Mouse (Mus musculus) E14TG2a.4 (cell line): ENCODE data around the gene Pgam5.

Experiments
- H3K27me3 ChIP-seq: 2 replicates; pipeline ENCODE4 v1.6.1; 2014; ENCODE audit warnings: low read length, control low read depth; ENCODE audit not compliant: insufficient read depth
- H3K36me3 ChIP-seq: 2 replicates; pipeline ENCODE4 v1.6.1; 2014; ENCODE audit warnings: low read length, control low read depth; ENCODE audit not compliant: insufficient read depth
- H3K4me1 ChIP-seq: replicated peaks from 2 replicates; pipeline ENCODE4 v1.6.1; 2014; ENCODE audit warnings: low read depth, low read length, control low read depth
- H3K4me3 ChIP-seq: replicated peaks from 2 replicates; pipeline ENCODE4 v1.5.1; 2014; ENCODE audit warnings: mild to moderate bottlenecking, low read length
- H3K9me3 ChIP-seq: 2 replicates; pipeline ENCODE4 v1.6.1; 2014; ENCODE audit warnings: low read length, control low read depth
- CTCF ChIP-seq: conservative IDR thresholded peaks from 2 replicates; pipeline ENCODE4 v1.5.1; 2014; ENCODE audit warnings: low read length
- NANOG ChIP-seq: IDR thresholded peaks from 2 replicates; pipeline ENCODE4 v1.6.1; 2014; ENCODE audit warnings: borderline replicate concordance, low read length, mixed read lengths
- POU5F1 ChIP-seq: IDR thresholded peaks from 2 replicates; pipeline ENCODE4 v1.6.1; 2014; ENCODE audit warnings: low read length, borderline replicate concordance

The Pgam5 gene

GRCm38 (mm10) chr5:110266941-110267340, 2.8 kb downstream of the Pgam5 start:
- Histone ChIP-seq H3K27me3 (no peaks in the 10 kb centered on the region), H3K4me1 (peaks cover 63% of the 10 kb centered on the region), H3K9me3 (no peaks in the 10 kb centered on the region), H3K4me3 (no peak overlapping the region), H3K36me3 (peaks cover 62% of the 10 kb centered on the region)
- TF ChIP-seq POU5F1 = no peak
- TF ChIP-seq NANOG = no peak
- TF ChIP-seq CTCF = no peak

GRCm38 (mm10) chr5:110244091-110244490, 25.6 kb downstream of the Pgam5 start:
- Histone ChIP-seq H3K27me3 (no peaks in the 10 kb centered on the region), H3K4me1 (no peaks in the 10 kb centered on the region), H3K36me3 (peaks cover 97% of the 10 kb centered on the region), H3K4me3 (no peak overlapping the region), H3K9me3 (no peaks in the 10 kb centered on the region)
- TF ChIP-seq POU5F1 (no peak), CTCF (no peak), NANOG (no peak)

- Histone ChIP-seq H3K27me3 (no peaks in the 10 kb centered on the region), H3K36me3 (peaks cover 39% of the 10 kb centered on the region), H3K9me3 (peaks cover 10% of the 10 kb centered on the region), H3K4me1 (peaks cover 40% of the 10 kb centered on the region), H3K4me3 (peak overlapping the region; percentile 98; the same call in 1 of the 2 replicates)
- TF ChIP-seq CTCF = no peak
Observed at GRCm38 (mm10) chr5:110232346-110232745, 37.4 kb downstream of the Pgam5 start.

GRCm38 (mm10) chr5:110231638-110232037, 38.1 kb downstream of the Pgam5 start:
- Histone ChIP-seq H3K4me3 (peak overlapping the region; percentile 98), H3K27me3 (no peaks in the 10 kb centered on the region), H3K4me1 (peaks cover 45% of the 10 kb centered on the region), H3K36me3 (peaks cover 33% of the 10 kb centered on the region), H3K9me3 (peaks cover 17% of the 10 kb centered on the region)
- no peak; the same call in 1 of the 2 replicates for TF ChIP-seq CTCF
- TF ChIP-seq POU5F1 = no peak
- no peak for TF ChIP-seq NANOG

- no peak for TF ChIP-seq POU5F1
- TF ChIP-seq CTCF = no peak
- no peak for TF ChIP-seq NANOG
- peak within 1 kb of the TSS; percentile 98 for H3K4me3 ChIP-seq
- H3K4me1 ChIP-seq = peaks cover 47% of the 10 kb centered on the region
- no peaks in the 10 kb centered on the region for H3K27me3 ChIP-seq
- H3K9me3 ChIP-seq = peaks cover 24% of the 10 kb centered on the region
- peaks cover 31% of the 10 kb centered on the region for H3K36me3 ChIP-seq
Observed at GRCm38 (mm10) chr5:110230780-110231461, 38.8 kb downstream of the Pgam5 start, which contains the start of gene Ankle2. TSS of gene Ankle2 (plus strand) at chr5:110231004.

GRCm38 (mm10) chr5:110230401-110230779, 39.3 kb downstream of the Pgam5 start:
- TF ChIP-seq NANOG (no peak), POU5F1 (no peak), CTCF (no peak)
- Histone ChIP-seq H3K27me3 (no peaks in the 10 kb centered on the region), H3K4me3 (peak overlapping the region; percentile 98), H3K4me1 (peaks cover 47% of the 10 kb centered on the region), H3K36me3 (peaks cover 32% of the 10 kb centered on the region), H3K9me3 (peaks cover 25% of the 10 kb centered on the region)

- TF ChIP-seq CTCF (no peak), NANOG (peak; percentile 88), POU5F1 (no peak)
- Histone ChIP-seq H3K36me3 (peaks cover 39% of the 10 kb centered on the region), H3K27me3 (no peaks in the 10 kb centered on the region), H3K9me3 (peaks cover 25% of the 10 kb centered on the region), H3K4me1 (peaks cover 34% of the 10 kb centered on the region), H3K4me3 (no peak overlapping the region)
Observed at GRCm38 (mm10) chr5:110227336-110227883, 42.3 kb downstream of the Pgam5 start.

GRCm38 (mm10) chr5:110225056-110225455, 44.7 kb downstream of the Pgam5 start:
- no peak overlapping the region for H3K4me3 ChIP-seq
- TF ChIP-seq CTCF (no peak), POU5F1 (no peak), NANOG (no peak)
- no peaks in the 10 kb centered on the region for H3K27me3 ChIP-seq
- H3K9me3 ChIP-seq = peaks cover 25% of the 10 kb centered on the region
- peaks cover 25% of the 10 kb centered on the region for H3K4me1 ChIP-seq
- peaks cover 58% of the 10 kb centered on the region for H3K36me3 ChIP-seq

GRCm38 (mm10) chr5:110222757-110223156, 47.0 kb downstream of the Pgam5 start:
- no peak overlapping the region for H3K4me3 ChIP-seq
- no peaks in the 10 kb centered on the region for H3K27me3 ChIP-seq
- H3K36me3 ChIP-seq = peaks cover 79% of the 10 kb centered on the region
- H3K4me1 ChIP-seq = peaks cover 11% of the 10 kb centered on the region
- TF ChIP-seq CTCF (no peak), NANOG (no peak), POU5F1 (no peak)
- peaks cover 19% of the 10 kb centered on the region for H3K9me3 ChIP-seq
